In genomic region chr2:30337179-30337578, GRCm38 (mm10) we compare ENCODE assay signal across 17 mouse cellular contexts. TPM values are rescaled to one million over a fixed set of nuclear protein-coding genes. Genes with fewer than 3 reads are reported as not detected.
A peak's percentile ranks its signal among the peaks of the same experiment; 100 is the strongest.
DNase-seq lines count a peak whose midpoint lies in the region; ATAC-seq and TF ChIP-seq lines count a peak whose summit lies in the region.
"Had no signal": no experiment of that assay in that cellular context is flagged by ENCODE, and none has a peak within 500 bp of the region (broad histone marks: within the 10 kb centered on the region; RNA-seq: fewer than 3 reads in every experiment).

No protein-coding gene starts in this region.

- no peak for DNase-seq in frontal cortex, postnatal 36 days (ENCODE audit: low spot score in 2 of 2)
- DNase-seq in layer of hippocampus, adult 2 months (ENCODE audit: low spot score in 2 of 2) = no peak
- no peak for DNase-seq in layer of hippocampus, adult 9-10 months (ENCODE audit: low spot score)
- DNase-seq in adrenal gland, adult 2 months = peak; percentile 89
- DNase-seq in brain, adult 2 months (ENCODE audit: low read depth, low spot score) = peak; percentile 64
- DNase-seq in thymus, postnatal 10 days (ENCODE audit: low spot score in 2 of 2) = no peak
- DNase-seq: kidney, adult 9 months; kidney, postnatal 4 days; liver; lung, adult 2 months; retina, postnatal 1 day; thymus, adult 18-20 months had no signal

- peak overlapping the region; percentile 67; the same call in 1 of the 2 replicates for H3K27ac ChIP-seq in layer of hippocampus, adult 2 months
- H3K27ac ChIP-seq: hindbrain, embryonic 12.5 days; midbrain, embryonic 13.5 days had no signal

- ATAC-seq in frontal cortex, adult (ENCODE audit: low TSS enrichment) = peak; percentile 51
- ATAC-seq: forebrain, embryonic 14.5 days; midbrain, embryonic 13.5 days had no signal

- no peak overlapping the region for H3K4me3 ChIP-seq in layer of hippocampus, adult 2 months
- H3K4me3 ChIP-seq: erythroblast, embryonic 14.5 days; hindbrain, embryonic 12.5 days; midbrain, embryonic 13.5 days had no signal

- TF ChIP-seq CTCF in layer of hippocampus, adult 2 months (conservative IDR thresholded peaks at IDR 0.05) = no peak

RNA-seq across cellular contexts. Expression of gene Sh3glb2, which starts 22.0 kb away (rescaled TPM):
- 100 to 1,000 TPM; 287 to 288 TPM for total RNA-seq in layer of hippocampus, adult 2 months (2021)
- total RNA-seq in adrenal gland, adult 2 months (2021) = 10 to 100 TPM; 74.8 to 80.1 TPM
- polyA plus RNA-seq in adrenal gland, adult 2 months (2012; rRNA removed) = 270 and 325 TPM in 2 replicates

RNA-seq across cellular contexts. Expression of gene Miga2, which starts 26.9 kb away (rescaled TPM):
- total RNA-seq in layer of hippocampus, adult 2 months (2021) = 100 to 1,000 TPM; 112 to 120 TPM
- 100 to 1,000 TPM in 1 of 2 experiments, 10 to 100 TPM in 1; 71.7 to 111 TPM for total RNA-seq in adrenal gland, adult 2 months (2021)
- 55.8 and 68.1 TPM in 2 replicates for polyA plus RNA-seq in adrenal gland, adult 2 months (2012; rRNA removed)

RNA-seq across cellular contexts. Expression of gene Nup188, which starts 51.0 kb away (rescaled TPM):
- 10 to 100 TPM; 19.0 to 25.9 TPM for total RNA-seq in layer of hippocampus, adult 2 months (2021)
- total RNA-seq in adrenal gland, adult 2 months (2021) = 10 to 100 TPM; 24.9 to 31.1 TPM
- polyA plus RNA-seq in adrenal gland, adult 2 months (2012; rRNA removed) = 54.4 and 66.6 TPM in 2 replicates

RNA-seq across cellular contexts. Expression of gene Dolk, which starts 51.0 kb away (rescaled TPM):
- 10 to 100 TPM; 22.1 to 22.2 TPM for total RNA-seq in layer of hippocampus, adult 2 months (2021)
- total RNA-seq in adrenal gland, adult 2 months (2021) = 10 to 100 TPM; 39.5 to 61.5 TPM
- 39.0 and 42.2 TPM in 2 replicates for polyA plus RNA-seq in adrenal gland, adult 2 months (2012; rRNA removed)

RNA-seq across cellular contexts. Expression of gene Dolpp1, which starts 54.9 kb away (rescaled TPM):
- 10 to 100 TPM; 22.8 to 24.0 TPM for total RNA-seq in layer of hippocampus, adult 2 months (2021)
- total RNA-seq in adrenal gland, adult 2 months (2021) = 10 to 100 TPM; 16.5 to 21.9 TPM
- polyA plus RNA-seq in adrenal gland, adult 2 months (2012; rRNA removed) = 70.6 and 82.0 TPM in 2 replicates

Comparison
In these comparisons a context has a peak if more than half of its experiments do, and no peak if none do; other contexts are left out.
1. DNase-seq: peak in adrenal gland, adult 2 months (single experiment) and brain, adult 2 months (single experiment); none in frontal cortex, postnatal 36 days (0 of 2), layer of hippocampus, adult 2 months (0 of 2), layer of hippocampus, adult 9-10 months (single experiment) and thymus, postnatal 10 days (0 of 2).